Mouse (Mus musculus) bone marrow macrophage, adult 2 months (primary cell): ENCODE results near the gene Stard7.

Experiments used
- CTCF ChIP-seq: IDR thresholded peaks from 2 replicates; pipeline ENCODE4 v1.5.1; 2012; ENCODE audit warnings: low read depth, mild to moderate bottlenecking, low read length, moderate library complexity
- POLR2A ChIP-seq: IDR thresholded peaks from 2 replicates; pipeline ENCODE4 v1.6.1; 2012; ENCODE audit warnings: mild to moderate bottlenecking, low read depth, low read length, borderline replicate concordance

- no peak for TF ChIP-seq POLR2A
- no peak for TF ChIP-seq CTCF
Observed at GRCm38 (mm10) chr2:127319071-127319470, 49.1 kb downstream of the Stard7 start.
